Mouse (Mus musculus): Measurements from ENCODE around the gene Nom1. TPM values are rescaled to one million over a fixed set of nuclear protein-coding genes. Genes with fewer than 3 reads are reported as not detected.

The Nom1 gene
- 13.3 and 13.6 TPM in 2 replicates for polyA plus RNA-seq (2015; fragmentation: Nextera tagmentation; extraction: Ambion mirVana)

GRCm38 (mm10) chr5:29434228-29434871, at the start of gene Nom1:
Gene Nom1, plus strand, starts transcription at chr5:29434664.

DNA sequence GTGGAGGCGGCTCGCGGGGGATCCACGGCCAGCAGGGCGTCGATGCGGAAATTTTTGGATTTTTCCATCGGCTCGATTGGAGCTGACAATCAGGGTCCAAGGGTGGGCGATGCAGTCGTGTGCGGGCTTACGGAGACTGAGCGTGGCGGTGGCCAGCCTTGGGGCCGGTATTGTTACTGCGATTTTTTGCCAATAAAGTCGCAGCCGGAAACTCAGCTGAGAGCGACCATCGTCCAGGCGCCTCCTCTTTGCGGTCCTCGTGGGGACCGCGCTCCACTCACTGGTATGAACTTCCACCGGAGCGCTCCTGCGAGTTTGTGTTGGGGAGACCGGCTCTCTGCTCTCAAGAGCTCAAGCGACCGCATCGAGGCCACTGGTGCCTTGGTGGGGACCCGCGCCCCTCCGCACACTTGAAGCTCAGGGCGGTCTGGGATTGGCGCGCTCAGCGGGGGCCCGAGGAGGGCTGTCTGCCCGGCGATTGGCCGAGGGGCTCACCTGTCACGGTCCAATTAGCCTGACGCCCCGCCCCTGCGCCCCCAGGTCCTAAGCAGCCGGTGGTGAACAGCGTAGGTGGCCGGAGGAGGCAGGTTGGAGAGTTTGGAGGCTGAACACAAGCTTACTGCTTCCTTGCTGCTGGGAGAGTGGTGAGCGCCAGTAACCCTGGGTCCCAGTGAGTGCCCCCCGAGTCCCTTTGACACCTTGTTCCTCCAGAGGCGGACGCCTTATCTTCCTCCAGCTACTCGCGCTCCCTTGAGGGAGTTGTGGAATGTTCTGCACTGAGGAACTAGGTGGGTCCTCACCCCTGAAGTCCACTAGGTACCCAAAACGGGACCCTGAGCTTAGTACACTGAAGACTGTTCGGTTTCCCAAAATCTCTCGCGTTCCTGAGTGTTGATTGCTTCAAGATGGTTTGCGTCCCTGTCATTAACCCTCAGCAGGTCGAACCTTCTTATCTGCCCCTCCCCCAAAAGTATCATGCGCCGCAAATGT, 44.0 kb downstream of the Nom1 start, which contains the start of gene Mnx1:
Gene Mnx1, minus strand, starts transcription at position 263 of the 990 bp plus-strand sequence.

Other genes starting within 250 kb of the Nom1 start
- 12.5 and 15.2 TPM in 2 replicates for gene Rnf32, start 238.7 kb upstream of the Nom1 start, polyA plus RNA-seq (2015; fragmentation: Nextera tagmentation; extraction: Ambion mirVana)
- 38.9 and 40.5 TPM in 2 replicates for gene Lmbr1, start 56.3 kb upstream of the Nom1 start, polyA plus RNA-seq (2015; fragmentation: Nextera tagmentation; extraction: Ambion mirVana)
- gene Mnx1, start 43.8 kb downstream of the Nom1 start, polyA plus RNA-seq (2015; fragmentation: Nextera tagmentation; extraction: Ambion mirVana) = 1.4 and 1.7 TPM in 2 replicates
- gene Ube3c, start 134.6 kb downstream of the Nom1 start, polyA plus RNA-seq (2015; fragmentation: Nextera tagmentation; extraction: Ambion mirVana) = 29.5 and 29.9 TPM in 2 replicates